Mouse (Mus musculus): Measurements from ENCODE around the gene Ccdc77.

Gene Ccdc77

DNA sequence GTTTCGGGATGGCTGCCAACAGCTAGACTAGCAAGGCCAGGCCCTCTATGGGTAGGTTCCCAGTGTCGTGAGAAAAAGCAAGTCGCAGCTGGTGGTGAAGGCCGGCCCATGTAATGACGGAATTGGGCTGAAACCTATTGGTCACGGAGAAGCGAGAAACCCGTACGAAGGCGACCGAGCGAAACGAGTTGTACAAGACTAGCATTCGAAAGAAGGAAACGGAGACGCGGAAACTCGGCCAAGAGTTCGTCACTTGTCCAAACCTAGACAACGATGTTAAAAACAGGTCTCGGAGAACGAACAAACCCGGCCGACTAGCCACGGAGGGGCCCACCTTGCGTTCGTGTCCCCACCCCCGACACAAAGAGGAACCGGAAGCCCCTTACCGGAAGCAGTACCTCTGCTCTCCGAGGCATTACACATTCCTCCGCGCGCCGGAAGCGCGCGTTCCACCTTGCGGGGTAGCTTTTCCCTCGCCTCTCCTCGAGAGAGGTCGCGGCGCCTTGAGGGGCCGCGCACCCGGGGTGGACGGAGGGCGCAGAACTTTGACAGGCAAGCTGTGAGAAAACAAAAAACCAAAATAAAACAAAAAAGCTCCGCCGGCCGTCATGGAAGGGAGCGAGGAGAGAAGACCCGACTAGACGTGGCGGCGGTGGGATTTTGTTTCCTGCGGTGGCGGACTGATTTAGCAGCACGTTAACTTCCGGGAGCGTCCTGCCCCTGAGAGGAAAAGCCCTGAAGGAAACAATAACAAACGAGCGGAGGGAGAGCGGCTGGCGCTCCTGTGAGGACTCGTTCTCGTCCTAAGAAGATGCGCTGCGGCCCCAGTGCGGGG, at the start of gene Ccdc77, which contains the start of gene Kdm5a:
Gene Ccdc77, minus strand, starts transcription at position 687 of the 835 bp plus-strand sequence.
Gene Kdm5a, plus strand, starts transcription at position 437 of the 835 bp plus-strand sequence.
- DNase-seq: peak; percentile 94

DNA sequence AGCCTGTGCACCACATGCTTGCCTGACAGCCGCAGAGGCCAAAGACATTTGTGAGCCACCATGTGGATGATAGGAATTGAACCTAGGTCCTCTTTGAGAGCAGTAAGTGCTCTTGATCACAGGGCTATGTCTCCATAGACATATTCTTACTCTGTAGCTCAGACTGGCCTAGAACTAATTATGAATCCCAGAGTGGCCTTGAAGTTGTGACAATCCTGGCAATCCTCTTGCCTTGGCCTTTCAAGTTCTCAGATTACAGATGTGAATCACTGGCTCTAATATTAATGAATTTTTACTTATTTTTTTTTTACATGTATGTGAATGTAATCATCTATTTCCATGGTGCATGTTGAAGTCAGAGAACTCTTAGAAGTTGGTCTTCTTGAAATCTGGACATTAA, 39.8 kb upstream of the Ccdc77 start:
- no peak for DNase-seq

DNA sequence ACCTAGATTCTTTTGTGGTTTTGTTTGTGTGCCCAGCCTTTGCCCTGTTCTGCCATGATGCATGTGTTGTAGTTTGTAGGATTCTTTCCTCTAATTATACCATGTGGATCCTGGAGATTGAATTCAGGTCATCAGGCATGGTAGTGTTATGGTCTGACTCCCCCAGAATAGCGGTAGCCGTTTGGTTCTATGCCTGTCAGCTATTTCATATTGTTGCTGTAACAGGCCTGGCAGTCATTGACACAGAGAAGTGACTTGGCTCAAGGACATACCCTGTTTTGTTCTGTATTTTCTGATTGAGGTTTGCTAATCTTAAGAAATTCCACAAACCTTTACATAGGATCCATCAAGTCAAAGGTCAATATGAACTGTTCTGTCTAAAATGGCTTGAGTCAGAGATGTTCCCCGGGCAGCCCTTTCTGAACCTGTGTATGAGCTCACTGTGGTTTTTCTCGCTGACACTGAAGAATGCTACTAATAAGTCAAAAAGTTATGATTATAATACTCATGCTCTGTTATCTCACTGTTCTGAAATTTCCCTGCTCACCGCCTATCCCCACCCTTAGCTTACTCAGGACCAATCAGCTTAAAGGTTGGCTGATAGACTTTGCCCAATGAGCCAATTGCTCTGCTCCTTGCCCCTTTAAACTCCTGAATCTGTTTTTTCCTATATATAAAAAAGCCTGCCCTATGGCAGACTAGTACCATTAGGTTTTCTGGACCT, 31.6 kb upstream of the Ccdc77 start:
- no peak for DNase-seq

DNA sequence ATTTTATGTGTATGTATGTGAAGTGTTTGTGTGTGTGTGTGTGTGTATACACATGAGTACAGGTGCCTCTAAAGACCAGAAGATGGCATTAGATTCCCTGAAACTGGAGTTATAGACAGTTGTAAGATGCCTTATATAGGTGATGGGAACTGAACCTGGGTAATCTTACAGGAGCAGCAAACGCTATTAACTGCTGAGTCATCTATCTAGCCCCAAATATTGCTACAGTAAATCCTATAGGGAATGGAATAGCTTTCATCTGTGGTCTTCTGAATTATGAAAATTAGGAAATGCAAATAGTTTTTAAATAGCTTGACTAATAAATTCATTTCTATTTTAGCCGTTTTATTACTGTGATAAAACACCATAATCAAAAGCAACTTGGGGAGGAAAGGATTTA, 28.6 kb upstream of the Ccdc77 start:
- no peak for DNase-seq

DNA sequence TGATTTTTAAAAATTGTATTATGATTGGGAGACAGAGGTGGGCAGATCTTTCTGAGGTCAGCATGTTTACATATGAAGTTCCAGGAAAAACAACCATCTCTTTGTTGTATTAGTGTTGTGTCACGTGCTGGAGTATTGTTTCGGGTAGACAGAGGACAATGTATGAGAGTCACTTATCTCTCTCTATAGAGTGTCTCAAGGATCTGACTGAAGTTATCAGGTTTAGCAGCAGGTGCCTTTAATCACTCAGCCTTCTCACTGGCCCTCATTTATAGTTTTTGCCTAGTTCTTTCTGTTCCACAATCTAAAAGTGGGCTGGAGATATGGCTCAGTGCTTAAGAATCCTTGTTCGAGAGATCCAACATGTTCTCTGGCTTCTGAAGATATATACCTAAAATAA, 25.9 kb upstream of the Ccdc77 start:
- no peak for DNase-seq

GRCm38 (mm10) chr6:120376736-120377135, 12.6 kb upstream of the Ccdc77 start:
- no peak for DNase-seq

DNA sequence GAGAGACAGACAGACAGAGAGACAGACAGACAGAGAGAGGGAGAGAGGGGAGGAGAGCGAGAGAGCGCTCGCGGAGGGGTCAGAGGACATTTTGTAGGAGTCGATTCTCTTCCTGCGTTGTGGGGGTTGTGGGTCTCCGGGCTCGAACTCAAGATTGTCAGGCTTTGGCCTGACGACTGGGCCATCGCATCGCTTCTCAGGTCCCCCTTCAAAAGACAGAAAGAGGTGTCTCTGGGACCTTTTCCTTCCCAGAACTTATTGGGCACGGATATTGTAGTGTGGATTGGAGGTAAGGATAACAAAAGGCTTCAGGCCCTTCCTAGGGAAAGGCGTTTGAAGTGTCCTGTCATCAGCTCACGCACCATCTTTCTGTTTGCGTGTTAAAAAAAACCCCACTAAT, 877 bp upstream of the Ccdc77 start:
- DNase-seq: peak; percentile 26

DNA sequence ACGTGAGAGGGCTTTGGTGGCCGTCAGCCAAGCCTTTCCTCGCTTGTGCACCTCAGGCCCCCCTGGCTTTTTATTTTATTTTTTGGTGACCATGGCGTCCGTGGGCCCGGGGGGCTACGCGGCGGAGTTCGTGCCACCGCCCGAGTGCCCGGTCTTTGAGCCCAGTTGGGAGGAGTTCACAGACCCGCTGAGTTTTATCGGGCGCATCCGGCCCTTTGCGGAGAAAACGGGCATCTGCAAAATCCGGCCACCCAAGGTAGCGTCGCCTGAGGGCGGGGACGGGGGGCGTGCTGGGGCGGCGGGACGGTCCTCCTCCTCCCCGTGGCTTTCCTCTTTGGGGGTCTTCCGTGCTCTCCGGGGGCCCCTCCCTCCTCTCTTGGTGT, 340 bp upstream of the Ccdc77 start:
- DNase-seq: no peak

DNA sequence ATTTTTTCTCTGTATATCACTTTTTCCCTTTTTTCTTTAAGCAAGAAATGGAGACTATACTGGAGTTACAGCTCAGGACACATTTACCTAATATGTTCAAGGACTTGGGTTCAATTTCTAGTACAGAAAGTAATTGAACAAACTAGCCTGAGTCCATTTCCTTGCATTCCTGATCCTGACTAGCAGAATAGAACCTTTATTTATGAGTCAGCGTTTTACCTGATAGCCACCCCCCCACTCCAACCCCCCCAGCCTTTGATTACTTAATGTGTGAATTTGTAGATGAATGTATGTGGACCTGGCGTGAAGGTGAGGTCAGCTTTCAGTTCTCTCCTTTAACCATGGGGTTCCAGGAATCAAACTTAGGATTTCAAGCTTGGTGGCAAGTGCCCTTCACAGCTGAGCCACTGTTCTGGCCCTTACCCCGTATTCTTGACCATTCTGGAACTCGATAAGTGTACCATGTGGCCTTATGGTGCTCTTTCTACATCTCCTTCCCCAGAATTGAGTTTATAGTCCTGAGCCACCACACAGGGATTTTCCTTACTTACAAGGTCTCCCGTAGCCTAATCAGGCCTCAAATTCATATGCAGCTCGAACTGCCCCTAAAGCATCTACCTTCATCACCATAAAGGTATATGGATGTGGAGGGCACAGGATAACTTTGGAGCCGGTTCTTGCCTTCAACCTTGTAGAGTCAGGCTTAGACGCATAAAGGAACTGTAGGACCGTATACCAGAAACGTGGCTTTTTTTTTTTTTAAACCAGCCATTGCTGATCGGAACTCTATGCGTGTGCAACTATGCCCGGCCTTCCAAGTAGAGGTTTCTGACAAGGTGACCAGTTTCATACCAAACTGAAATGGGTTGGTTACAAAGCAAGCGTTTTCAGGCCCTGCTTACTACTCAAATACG, 1.1 kb downstream of the Ccdc77 start:
- DNase-seq: no peak

- DNase-seq: no peak
Observed at GRCm38 (mm10) chr6:120362124-120362523, 2.0 kb downstream of the Ccdc77 start.

DNA sequence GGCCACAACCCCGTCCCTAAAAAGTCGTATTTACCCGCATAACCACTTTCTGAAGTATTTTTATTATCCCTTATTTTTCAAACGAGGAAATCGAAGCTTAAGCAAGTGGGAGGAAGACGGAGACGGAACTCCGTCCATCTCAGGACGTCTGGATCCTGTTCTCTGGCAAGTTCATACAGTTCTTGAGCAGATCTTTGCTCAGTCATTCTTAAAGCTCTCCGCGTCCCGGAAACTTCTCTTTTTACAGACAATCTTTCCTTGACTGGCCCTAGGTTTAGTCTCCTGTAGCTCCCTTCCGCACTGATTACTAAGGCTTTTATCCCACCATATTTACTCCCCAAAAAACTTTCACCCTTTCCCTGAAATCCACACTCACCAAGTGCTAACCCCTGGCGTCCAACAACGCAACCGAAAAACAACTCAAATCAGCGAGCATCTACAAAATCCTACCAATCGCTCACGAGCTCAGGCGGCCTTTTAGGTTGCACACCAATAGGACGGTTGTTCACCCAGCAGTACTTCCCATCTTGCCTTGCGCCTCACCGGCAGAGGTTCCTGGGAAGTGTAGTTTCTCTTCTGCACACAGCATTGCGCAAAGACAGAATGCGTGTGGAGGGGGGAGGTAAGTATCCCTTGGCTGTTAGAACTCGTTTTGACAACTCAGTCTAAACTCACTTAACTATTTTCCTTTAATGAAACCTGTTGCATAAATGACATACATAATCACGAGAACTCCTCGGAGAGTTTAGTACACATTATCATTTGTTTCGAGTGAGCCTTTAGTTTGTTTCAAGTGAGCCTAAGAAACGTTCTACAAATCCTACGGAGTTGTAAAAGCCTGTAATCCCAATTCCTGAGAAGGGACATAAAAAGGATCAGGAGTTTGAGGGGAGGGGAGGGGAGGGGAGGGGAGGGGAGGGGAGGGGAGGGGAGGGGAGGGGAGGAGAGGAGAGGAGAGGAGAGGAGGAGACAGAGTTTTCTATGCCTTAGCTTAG, 6.9 kb downstream of the Ccdc77 start:
- DNase-seq: peak; percentile 83

GRCm38 (mm10) chr6:120356478-120356877, 7.7 kb downstream of the Ccdc77 start:
- no peak for DNase-seq

- DNase-seq: no peak
Observed at GRCm38 (mm10) chr6:120349018-120349417, 15.2 kb downstream of the Ccdc77 start.

DNA sequence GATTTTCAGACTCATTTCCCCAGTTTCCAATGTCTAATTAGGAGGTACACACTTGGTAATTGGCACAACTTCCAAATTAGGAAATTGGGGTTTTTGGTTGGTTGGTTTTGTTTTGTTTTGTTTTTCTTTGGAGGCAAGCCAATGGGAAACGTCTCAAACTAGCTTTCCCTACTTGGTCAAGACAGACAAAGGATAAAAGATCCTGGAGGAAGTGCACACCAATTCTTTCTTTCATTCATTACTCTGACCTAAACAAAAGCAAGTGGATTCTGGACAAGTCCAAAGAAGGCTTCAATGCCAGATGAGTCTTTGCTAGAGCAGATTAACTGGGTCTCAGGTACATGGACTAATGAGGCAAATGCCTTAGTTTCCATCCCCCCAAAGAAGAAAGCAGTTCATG, 20.2 kb downstream of the Ccdc77 start:
- DNase-seq: no peak

DNA sequence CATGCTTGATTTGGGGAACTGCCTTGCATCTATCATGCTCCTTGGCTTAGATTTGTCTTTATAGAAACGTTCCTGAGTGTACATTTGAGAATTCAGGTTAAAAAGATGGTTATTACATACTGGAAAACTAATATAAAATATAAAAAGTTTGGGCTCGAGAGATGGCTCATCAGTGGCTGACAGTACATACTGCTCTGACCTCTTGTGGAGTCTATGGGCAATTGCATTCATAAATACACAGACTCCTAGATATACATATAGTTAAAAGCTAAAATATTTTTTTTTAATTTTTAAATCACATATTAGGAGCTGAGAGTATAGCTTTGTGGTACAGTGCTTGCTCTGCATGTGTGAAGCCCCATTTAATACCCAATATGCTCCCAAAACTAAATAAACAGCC, 31.8 kb downstream of the Ccdc77 start:
- DNase-seq: no peak

GRCm38 (mm10) chr6:120324295-120324927, 39.8 kb downstream of the Ccdc77 start:
- DNase-seq: peak; percentile 67

- no peak for DNase-seq
Observed at GRCm38 (mm10) chr6:120320369-120320768, 43.8 kb downstream of the Ccdc77 start.

GRCm38 (mm10) chr6:120319129-120319528, 45.0 kb downstream of the Ccdc77 start:
- no peak for DNase-seq

GRCm38 (mm10) chr6:120318303-120318940, 45.8 kb downstream of the Ccdc77 start:
- no peak for DNase-seq

- DNase-seq: no peak
Observed at GRCm38 (mm10) chr6:120312443-120312842, 51.7 kb downstream of the Ccdc77 start.

DNA sequence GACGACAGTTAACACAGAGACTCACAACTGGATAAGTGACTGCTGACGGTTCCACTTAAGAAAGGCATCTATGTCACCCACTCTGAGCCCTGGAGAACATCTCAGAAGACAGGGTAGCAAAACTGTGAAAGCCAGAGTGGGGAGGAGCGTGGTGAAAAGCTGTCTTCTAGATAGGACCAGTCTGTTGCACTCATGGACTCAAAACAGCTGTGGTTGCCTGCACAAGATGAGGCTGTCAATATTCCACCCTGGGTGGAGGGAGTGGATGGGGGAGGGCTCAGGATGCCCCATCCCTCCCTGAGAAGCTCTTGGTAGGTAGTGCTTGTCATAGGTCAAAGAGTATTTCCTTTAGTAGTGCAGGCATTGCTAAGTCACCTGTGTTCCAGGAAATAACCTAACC, 54.4 kb downstream of the Ccdc77 start:
- DNase-seq: no peak
